Mouse (Mus musculus) myocyte (in vitro differentiated cells): ENCODE measurements around the gene Fes. TPM values are rescaled to one million over a fixed set of nuclear protein-coding genes. Genes with fewer than 3 reads are reported as not detected.
A peak's percentile ranks its signal among the peaks of the same experiment; 100 is the strongest.

Experiments used
- H3K27me3 ChIP-seq: one replicate; pipeline ENCODE4 v1.6.1; 2011; ENCODE audit not compliant: control insufficient read depth, insufficient read depth, insufficient read length
- H3K36me3 ChIP-seq: one replicate; pipeline ENCODE4 v1.6.1; 2011; ENCODE audit not compliant: control insufficient read depth, insufficient read depth
- H3K4me2 ChIP-seq: one replicate; pipeline ENCODE4 v1.6.1; 2011; ENCODE audit warnings: low read depth, control low read depth
- H3K4me3 ChIP-seq: one replicate; pipeline ENCODE4 v1.5.1; 2011; ENCODE audit warnings: mild to moderate bottlenecking, control low read depth, moderate library complexity
- H3K79me2 ChIP-seq: one replicate; pipeline ENCODE4 v1.6.1; 2011; ENCODE audit not compliant: control insufficient read depth, insufficient read depth
- H3ac ChIP-seq: one replicate; pipeline ENCODE4 v1.6.1; 2011; ENCODE audit not compliant: control insufficient read depth, insufficient read length
- CEBPB ChIP-seq: IDR thresholded peaks from 2 replicates; pipeline ENCODE4 v1.6.1; 2011; ENCODE audit warnings: mild to moderate bottlenecking, moderate library complexity; ENCODE audit not compliant: poor library complexity, insufficient read depth, severe bottlenecking
- E2F4 ChIP-seq: IDR thresholded peaks from one replicate; pipeline ENCODE4 v1.6.1; 2011; ENCODE audit warnings: mild to moderate bottlenecking, control low read depth, moderate library complexity; ENCODE audit not compliant: insufficient read depth
- MAX ChIP-seq: IDR thresholded peaks from one replicate; pipeline ENCODE4 v1.6.1; 2011; ENCODE audit warnings: low read depth, mild to moderate bottlenecking, control low read depth
- MYOD1 ChIP-seq, 3 experiments: IDR thresholded peaks; one replicate each; pipeline ENCODE4 v1.6.1; 2011; ENCODE audit warnings: control low read depth in 2 of 3, low read depth in 2 of 3, mild to moderate bottlenecking in 2 of 3, moderate library complexity in 1 of 3; ENCODE audit not compliant: insufficient read length in 2 of 3, control insufficient read depth in 1 of 3
- MYOG ChIP-seq, 3 experiments: IDR thresholded peaks; one replicate each; pipeline ENCODE4 v1.6.1; 2011; ENCODE audit warnings: control low read depth in 2 of 3, low read depth in 2 of 3, mild to moderate bottlenecking in 2 of 3; ENCODE audit not compliant: insufficient read length in 2 of 3, control insufficient read depth in 1 of 3, insufficient read depth in 1 of 3
- POLR2A ChIP-seq: IDR thresholded peaks from one replicate; pipeline ENCODE4 v1.6.1; 2011; ENCODE audit warnings: low read depth, mild to moderate bottlenecking, control low read depth, moderate library complexity; ENCODE audit not compliant: insufficient read length
- POLR2AphosphoS2 ChIP-seq: IDR thresholded peaks from one replicate; pipeline ENCODE4 v1.6.1; 2011; ENCODE audit warnings: low read depth, control low read depth; ENCODE audit not compliant: insufficient read length
- REST ChIP-seq: IDR thresholded peaks from one replicate; pipeline ENCODE4 v1.6.1; 2011; ENCODE audit warnings: mild to moderate bottlenecking, control low read depth, moderate library complexity; ENCODE audit not compliant: insufficient read depth, insufficient read length
- SRF ChIP-seq: IDR thresholded peaks from one replicate; pipeline ENCODE4 v1.6.1; 2011; ENCODE audit warnings: low read depth; ENCODE audit not compliant: control insufficient read depth, insufficient read length
- TCF12 ChIP-seq: IDR thresholded peaks from one replicate; pipeline ENCODE4 v1.6.1; 2011; ENCODE audit warnings: mild to moderate bottlenecking, control low read depth; ENCODE audit not compliant: poor library complexity, insufficient read depth, severe bottlenecking
- TCF3 ChIP-seq: IDR thresholded peaks from one replicate; pipeline ENCODE4 v1.6.1; 2011; ENCODE audit warnings: low read depth, control low read depth; ENCODE audit not compliant: insufficient read length
- USF1 ChIP-seq: IDR thresholded peaks from one replicate; pipeline ENCODE4 v1.6.1; 2011; ENCODE audit warnings: low read depth, mild to moderate bottlenecking, control low read depth, moderate library complexity
- polyA plus RNA-seq: library from polyadenylated mRNA; unstranded; fragments of >200 nt; fragmentation: generic; extraction: Trizol; gene quantifications from one replicate; pipeline ENCODE4 v1.2.1, GENCODE M21; 2012; ENCODE audit warnings: missing spikeins

The Fes gene
- polyA plus RNA-seq, 1 experiment = 0.54 TPM

DNA sequence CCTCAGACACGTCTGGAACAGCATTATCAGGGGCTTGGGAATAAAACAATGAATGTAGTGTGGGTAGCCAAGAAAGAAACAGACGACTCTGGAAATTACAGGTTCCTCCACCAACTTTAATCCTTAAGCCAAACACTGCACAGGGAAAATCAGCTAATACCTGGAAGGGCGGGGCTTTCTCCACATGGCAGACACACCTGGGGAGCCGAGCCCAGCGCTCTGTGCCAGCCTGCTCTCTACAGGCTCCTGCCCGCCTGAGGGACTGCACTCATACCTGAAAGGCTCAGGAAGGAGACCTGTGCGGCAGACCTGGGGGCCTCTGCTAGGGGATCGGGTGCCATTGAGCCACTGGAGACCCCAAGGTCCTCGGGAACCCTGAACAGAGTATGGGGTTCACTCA is 20.0 kb upstream of the Fes start:
- H3K79me2 ChIP-seq = no peaks in the 10 kb centered on the region
- no peaks in the 10 kb centered on the region for H3K36me3 ChIP-seq
- H3ac ChIP-seq = no peak overlapping the region
- no peaks in the 10 kb centered on the region for H3K27me3 ChIP-seq
- no peak overlapping the region for H3K4me3 ChIP-seq
- TF ChIP-seq MYOG (IDR thresholded peaks at IDR 0.05; ENCODE audit: control insufficient read depth in 1 of 3, insufficient read depth in 1 of 3, insufficient read length in 2 of 3, low read depth in 2 of 3) (no peak), MAX (no peak), POLR2AphosphoS2 (no peak), CEBPB (no peak), REST (no peak), E2F4 (no peak), TCF12 (no peak), POLR2A (no peak), SRF (no peak), TCF3 (no peak), MYOD1 (IDR thresholded peaks at IDR 0.05; ENCODE audit: control insufficient read depth in 1 of 3, insufficient read length in 2 of 3, low read depth in 2 of 3) (no peak), USF1 (no peak)
- H3K4me2 ChIP-seq = no peak overlapping the region

DNA sequence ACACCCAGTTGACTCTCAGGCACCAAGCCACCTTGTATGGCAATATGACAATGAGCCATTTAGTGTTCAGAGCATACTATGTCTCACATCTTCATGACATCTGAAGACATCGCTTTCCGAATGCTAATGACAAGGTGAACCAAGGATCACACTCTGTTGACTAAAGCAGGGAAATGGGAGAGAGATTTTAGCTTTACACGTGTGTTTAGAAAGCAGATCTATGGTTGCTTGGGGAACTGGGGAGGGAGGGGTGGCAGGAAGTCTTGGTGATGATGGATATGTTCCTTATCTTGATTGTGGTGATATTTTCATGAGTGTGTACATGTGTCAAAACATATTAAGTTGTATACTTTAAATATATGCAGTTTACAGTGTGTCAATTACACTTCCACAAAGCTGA is 18.4 kb upstream of the Fes start:
- TF ChIP-seq POLR2AphosphoS2 (no peak), E2F4 (no peak), MAX (no peak), MYOG (IDR thresholded peaks at IDR 0.05; ENCODE audit: control insufficient read depth in 1 of 3, insufficient read depth in 1 of 3, insufficient read length in 2 of 3, low read depth in 2 of 3) (no peak), CEBPB (no peak), SRF (no peak), TCF12 (no peak), USF1 (no peak), REST (no peak), POLR2A (no peak), MYOD1 (IDR thresholded peaks at IDR 0.05; ENCODE audit: control insufficient read depth in 1 of 3, insufficient read length in 2 of 3, low read depth in 2 of 3) (no peak), TCF3 (no peak)
- Histone ChIP-seq H3K4me3 (no peak overlapping the region), H3K79me2 (peaks cover 10% of the 10 kb centered on the region), H3ac (no peak overlapping the region), H3K4me2 (no peak overlapping the region), H3K36me3 (no peaks in the 10 kb centered on the region), H3K27me3 (no peaks in the 10 kb centered on the region)

DNA sequence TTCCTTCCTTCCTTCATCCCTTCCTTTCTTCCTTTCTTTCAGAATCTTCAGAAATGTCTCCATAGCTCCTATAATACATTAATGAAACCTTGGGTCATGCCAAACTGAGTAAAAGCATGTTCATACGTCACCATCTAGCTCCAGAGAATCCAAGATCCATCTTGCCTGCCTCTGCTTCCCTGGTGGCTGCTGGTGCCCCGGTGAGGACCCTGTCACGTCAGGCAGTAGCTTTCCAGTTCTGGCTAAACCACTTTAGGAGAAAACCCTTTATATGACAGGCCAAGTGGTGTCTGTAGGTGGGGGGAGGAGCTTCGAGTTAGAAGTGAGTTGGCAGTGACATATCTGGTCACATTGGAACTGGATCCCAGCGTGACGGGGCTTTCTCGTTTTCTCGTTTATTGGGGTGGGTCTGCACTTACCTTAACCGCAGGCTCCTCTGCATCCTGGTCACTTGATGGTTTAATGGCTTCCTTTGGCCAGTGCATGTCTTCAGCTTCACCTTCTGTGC is 17.5 kb upstream of the Fes start, which contains the start of gene Furin:
Gene Furin, minus strand, starts transcription at position 249 of the 508 bp plus-strand sequence.
- Histone ChIP-seq H3K4me3 (peak within 1 kb of the TSS; percentile 61), H3ac (no peak within 1 kb of the TSS), H3K4me2 (peak within 1 kb of the TSS; percentile 94), H3K36me3 (no peaks in the 10 kb centered on the region), H3K79me2 (peaks cover 18% of the 10 kb centered on the region), H3K27me3 (no peaks in the 10 kb centered on the region)
- TF ChIP-seq E2F4 = no peak
- TF ChIP-seq POLR2A = peak; percentile 64
- TF ChIP-seq SRF = no peak
- peak; percentile 71 for TF ChIP-seq POLR2AphosphoS2
- TF ChIP-seq TCF3 = no peak
- no peak for TF ChIP-seq TCF12
- TF ChIP-seq USF1 = no peak
- TF ChIP-seq CEBPB = no peak
- no peak for TF ChIP-seq MYOG (IDR thresholded peaks at IDR 0.05; ENCODE audit: control insufficient read depth in 1 of 3, insufficient read depth in 1 of 3, insufficient read length in 2 of 3, low read depth in 2 of 3)
- no peak for TF ChIP-seq REST
- no peak for TF ChIP-seq MYOD1 (IDR thresholded peaks at IDR 0.05; ENCODE audit: control insufficient read depth in 1 of 3, insufficient read length in 2 of 3, low read depth in 2 of 3)
- no peak for TF ChIP-seq MAX

DNA sequence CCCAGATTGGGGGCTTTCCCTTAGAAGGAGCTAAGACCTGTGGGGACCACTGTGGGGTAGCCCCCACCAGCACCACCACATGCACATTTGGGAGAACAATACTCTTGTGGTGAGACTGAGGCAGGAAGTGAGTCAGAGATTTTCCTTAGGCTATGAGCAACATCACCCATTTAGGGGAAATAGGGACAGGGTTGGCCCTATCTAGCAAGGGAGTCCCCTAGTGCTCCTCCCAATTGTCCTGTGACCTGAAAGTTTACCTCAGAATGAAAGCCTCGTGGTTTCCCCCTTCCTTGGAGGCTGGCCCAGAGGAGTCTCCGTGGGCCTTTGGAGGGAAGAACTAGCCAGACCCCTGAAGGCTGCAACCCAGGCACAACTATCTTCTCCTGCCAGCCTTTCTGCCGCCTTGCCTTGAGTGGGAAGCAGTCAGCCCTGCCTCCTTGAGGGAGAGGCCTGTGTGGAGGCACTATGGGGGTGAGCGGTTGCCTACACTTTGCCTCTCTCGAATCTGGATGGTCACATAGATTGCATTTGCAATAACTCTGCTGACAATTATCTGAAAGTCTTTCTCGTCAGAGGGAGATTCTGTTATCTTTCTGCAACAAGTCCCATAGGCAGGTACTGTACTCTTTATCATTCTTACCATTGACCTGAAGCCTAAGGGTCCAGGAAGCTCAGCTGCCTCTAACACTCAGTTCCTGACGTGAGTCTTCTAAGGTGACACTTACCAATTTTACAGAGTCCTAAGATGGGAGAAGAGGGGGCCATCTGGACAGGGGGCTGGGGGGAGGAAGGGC is 16.6 kb upstream of the Fes start:
- TF ChIP-seq REST (no peak), MYOD1 (IDR thresholded peaks at IDR 0.05; ENCODE audit: control insufficient read depth in 1 of 3, insufficient read length in 2 of 3, low read depth in 2 of 3) (no peak), TCF3 (no peak), POLR2AphosphoS2 (peak; percentile 39), CEBPB (peak; percentile 41; the same call in 1 of the 2 replicates), POLR2A (no peak), E2F4 (no peak), SRF (no peak), MYOG (IDR thresholded peaks at IDR 0.05; ENCODE audit: control insufficient read depth in 1 of 3, insufficient read depth in 1 of 3, insufficient read length in 2 of 3, low read depth in 2 of 3) (no peak), MAX (no peak), USF1 (no peak), TCF12 (no peak)
- no peaks in the 10 kb centered on the region for H3K36me3 ChIP-seq
- H3ac ChIP-seq = no peak overlapping the region
- H3K79me2 ChIP-seq = peaks cover 27% of the 10 kb centered on the region
- peak overlapping the region; percentile 61 for H3K4me3 ChIP-seq
- H3K27me3 ChIP-seq = no peaks in the 10 kb centered on the region
- peak overlapping the region; percentile 94 for H3K4me2 ChIP-seq
